In the genomic region with DNA sequence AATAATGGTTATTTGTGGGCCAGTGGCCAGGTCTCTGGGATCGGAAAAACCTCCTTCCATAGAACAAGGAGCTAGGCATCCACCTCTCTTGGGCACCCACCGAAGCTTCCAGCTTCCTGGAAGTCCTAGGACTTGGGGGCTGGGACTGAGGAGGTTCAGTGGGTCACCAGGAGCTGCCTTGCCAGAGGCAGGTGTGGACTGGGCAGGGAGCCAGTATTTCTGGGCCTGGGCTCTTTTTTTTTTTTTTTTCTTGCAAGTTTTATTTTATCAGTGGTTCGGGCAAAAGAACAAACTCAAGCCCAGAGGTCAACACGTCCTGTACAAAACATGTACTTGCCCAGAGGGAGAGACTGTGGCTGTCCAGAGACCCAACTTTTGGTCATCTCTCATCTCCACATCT, we compare ENCODE assay signal across 15 mouse cellular contexts. TPM values are rescaled to one million over a fixed set of nuclear protein-coding genes. Genes with fewer than 3 reads are reported as not detected.
DNase-seq lines count a peak whose midpoint lies in the region; ATAC-seq lines count a peak whose summit lies in the region.
"Had no signal": no experiment of that assay in that cellular context is flagged by ENCODE, and none has a peak within 500 bp of the region (broad histone marks: within the 10 kb centered on the region; RNA-seq: fewer than 3 reads in every experiment).

No protein-coding gene starts in this region.

- no peak overlapping the region for H3K4me3 ChIP-seq in heart, embryonic 13.5 days
- no peak overlapping the region for H3K4me3 ChIP-seq in embryonic facial prominence, embryonic 10.5 days
- H3K4me3 ChIP-seq: limb, embryonic 15.5 days had no signal

- intact Hi-C loops in heart, postnatal 25 days (cut with DNase I): no loop called here

- no peak overlapping the region for H3K9ac ChIP-seq in heart, embryonic 13.5 days
- H3K9ac ChIP-seq: limb, embryonic 15.5 days had no signal

- H3K4me2 ChIP-seq in heart, embryonic 13.5 days: peak overlapping the region; percentile 62; the same call in 1 of the 2 replicates
- H3K4me2 ChIP-seq: limb, embryonic 15.5 days had no signal

- peaks cover 47% of the 10 kb centered on the region for H3K4me1 ChIP-seq in heart, embryonic 13.5 days
- H3K4me1 ChIP-seq in embryonic facial prominence, embryonic 10.5 days: peaks cover 57% of the 10 kb centered on the region

- H3K36me3 ChIP-seq in heart, embryonic 13.5 days: no peaks in the 10 kb centered on the region
- no peaks in the 10 kb centered on the region; the same call in 1 of the 2 replicates for H3K36me3 ChIP-seq in embryonic facial prominence, embryonic 10.5 days (replicated peaks)
- H3K36me3 ChIP-seq: G1E; limb, embryonic 15.5 days had no signal

- no peak for ATAC-seq in heart, embryonic 13.5 days (ENCODE audit: extremely low read depth, insufficient number of reproducible peaks, low FRiP score, low TSS enrichment)
- ATAC-seq in frontal cortex, adult (ENCODE audit: low TSS enrichment): no peak

- DNase-seq in heart, postnatal 25 days (ENCODE audit: low spot score): no peak
- no peak for DNase-seq in embryonic facial prominence, embryonic 10.5 days (ENCODE audit: low spot score)
- peak; percentile 56 for DNase-seq in kidney, postnatal 14 days
- peak; percentile 48 for DNase-seq in lung, postnatal 14 days
- no peak for DNase-seq in thymus, postnatal 25 days
- no peak for DNase-seq in frontal cortex, postnatal 14 days (ENCODE audit: low spot score in 2 of 2)
- DNase-seq: cerebellum, adult 11-12 months; right cerebral cortex, postnatal 4 days had no signal

- no peaks in the 10 kb centered on the region; the same call in 1 of the 2 replicates for H3K27me3 ChIP-seq in heart, embryonic 13.5 days (replicated peaks)
- H3K27me3 ChIP-seq in embryonic facial prominence, embryonic 10.5 days (replicated peaks; ENCODE audit: low read depth, poor library complexity, severe bottlenecking): peaks cover 4% of the 10 kb centered on the region
- H3K27me3 ChIP-seq: limb, embryonic 15.5 days had no signal

- H3K9me3 ChIP-seq in heart, embryonic 13.5 days: no peaks in the 10 kb centered on the region
- no peaks in the 10 kb centered on the region for H3K9me3 ChIP-seq in embryonic facial prominence, embryonic 10.5 days
- H3K9me3 ChIP-seq: G1E; limb, embryonic 15.5 days had no signal

- WGBS in heart, embryonic 13.5 days: 48% methylated on average over 4 of the region's 4 CpGs
- WGBS in embryonic facial prominence, embryonic 10.5 days: 93% methylated on average over 4 of the region's 4 CpGs

- 0 out of 2 replicates have a peak overlapping the region, but pooled peaks have one; percentile 61 for H3K27ac ChIP-seq in heart, embryonic 13.5 days (replicated peaks)
- H3K27ac ChIP-seq in embryonic facial prominence, embryonic 10.5 days (replicated peaks): 0 out of 2 replicates have a peak overlapping the region, but pooled peaks have one; percentile 31
- H3K27ac ChIP-seq: limb, embryonic 15.5 days had no signal

RNA-seq across cellular contexts. Expression of a gene that starts 14.8 kb away (rescaled TPM):
- polyA plus RNA-seq in heart, embryonic 13.5 days (2015; fragmentation: Nextera tagmentation; extraction: Ambion mirVana): 8.4 and 11.1 TPM in 2 replicates
- 1 to 10 TPM; 4.5 to 6.8 TPM for total RNA-seq in heart, postnatal 25 days (2021)
- 4.2 TPM in 2 replicates for polyA plus RNA-seq in embryonic facial prominence, embryonic 10.5 days (2016; fragmentation: Nextera tagmentation; extraction: Ambion mirVana)
- total RNA-seq: granulocyte monocyte progenitor cell, adult 5-6 weeks; hematopoietic stem cell, adult 5-6 weeks; megakaryocyte-erythroid progenitor cell, adult 5-6 weeks had no signal
- polyA plus RNA-seq: G1E had no signal

RNA-seq across cellular contexts. Expression of a gene that starts 21.8 kb away (rescaled TPM):
- polyA plus RNA-seq in heart, embryonic 13.5 days (2015; fragmentation: Nextera tagmentation; extraction: Ambion mirVana): 49.0 and 56.8 TPM in 2 replicates
- 1 to 10 TPM; 4.5 to 4.7 TPM for total RNA-seq in heart, postnatal 25 days (2021)
- polyA plus RNA-seq in embryonic facial prominence, embryonic 10.5 days (2016; fragmentation: Nextera tagmentation; extraction: Ambion mirVana): 183 and 199 TPM in 2 replicates

RNA-seq across cellular contexts. Expression of a gene that starts 22.0 kb away (rescaled TPM):
- polyA plus RNA-seq in heart, embryonic 13.5 days (2015; fragmentation: Nextera tagmentation; extraction: Ambion mirVana): 399 and 448 TPM in 2 replicates
- total RNA-seq in heart, postnatal 25 days (2021): 100 to 1,000 TPM; 172 to 178 TPM
- polyA plus RNA-seq in embryonic facial prominence, embryonic 10.5 days (2016; fragmentation: Nextera tagmentation; extraction: Ambion mirVana): 379 and 394 TPM in 2 replicates

RNA-seq across cellular contexts. Expression of a gene that starts 43.1 kb away (rescaled TPM):
- 54.8 and 58.9 TPM in 2 replicates for polyA plus RNA-seq in heart, embryonic 13.5 days (2015; fragmentation: Nextera tagmentation; extraction: Ambion mirVana)
- 10 to 100 TPM; 20.2 to 23.7 TPM for total RNA-seq in heart, postnatal 25 days (2021)
- 151 and 156 TPM in 2 replicates for polyA plus RNA-seq in embryonic facial prominence, embryonic 10.5 days (2016; fragmentation: Nextera tagmentation; extraction: Ambion mirVana)

Comparison
In these comparisons a context has a peak if more than half of its experiments do, and no peak if none do; other contexts are left out.
1. DNase-seq: peak in kidney, postnatal 14 days (single experiment) and lung, postnatal 14 days (single experiment); none in heart, postnatal 25 days (single experiment), embryonic facial prominence, embryonic 10.5 days (single experiment), thymus, postnatal 25 days (single experiment) and frontal cortex, postnatal 14 days (0 of 2).